Mouse (Mus musculus): ENCODE data around the gene Prss43.

- peak; percentile 47 to 99 (median 67) for TF ChIP-seq CTCF (IDR thresholded peaks at IDR 0.05 in 2 of 3, conservative IDR thresholded peaks at IDR 0.05 in 1 of 3; ENCODE audit: control insufficient read depth in 1 of 3, insufficient read depth in 1 of 3, low read depth in 2 of 3, low read length in 3 of 3, poor library complexity in 1 of 3, severe bottlenecking in 1 of 3)
- TF ChIP-seq USF2 (IDR thresholded peaks at IDR 0.05; ENCODE audit: borderline replicate concordance in 1 of 2, insufficient read depth in 1 of 2, low read depth in 1 of 2, low read length in 2 of 2), result no peak
- no peak for TF ChIP-seq SIN3A (IDR thresholded peaks at IDR 0.05; ENCODE audit: low read length)
- no peak for TF ChIP-seq TAL1 (IDR thresholded peaks at IDR 0.05; ENCODE audit: low read length)
- peak; percentile 58; the same call in 1 of the 2 replicates for TF ChIP-seq TBP (IDR thresholded peaks at IDR 0.05; ENCODE audit: low read depth, low read length)
- 0 out of 2 replicates have a peak, but pooled peaks have one; percentile 80 for TF ChIP-seq UBTF (IDR thresholded peaks at IDR 0.05; ENCODE audit: borderline replicate concordance, insufficient read depth, low read depth, low read length)
- TF ChIP-seq MEF2A (IDR thresholded peaks at IDR 0.05; ENCODE audit: extremely low read depth, insufficient replicate concordance, low read depth, low read length, poor library complexity, severe bottlenecking), result no peak
- peak; percentile 41; the same call in 1 of the 2 replicates for TF ChIP-seq BHLHE40 (IDR thresholded peaks at IDR 0.05; ENCODE audit: borderline replicate concordance, low read depth, low read length)
- no peak; the same call in 1 of the 2 replicates for TF ChIP-seq GATA1 (IDR thresholded peaks at IDR 0.05; ENCODE audit: low read depth, low read length)
- no peak for TF ChIP-seq MYC (IDR thresholded peaks at IDR 0.05; ENCODE audit: low read depth, low read length)
- TF ChIP-seq POLR2AphosphoS2 (IDR thresholded peaks at IDR 0.05; ENCODE audit: low read length), result no peak
- TF ChIP-seq E2F4 (IDR thresholded peaks at IDR 0.05; ENCODE audit: borderline replicate concordance, low read depth, low read length), result no peak
These were observed 45.2 kb upstream of the Prss43 start for GRCm38 (mm10) chr9:110781256-110781721.
